Mouse (Mus musculus): ENCODE measurements around the gene Capn3. TPM values are rescaled to one million over a fixed set of nuclear protein-coding genes. Genes with fewer than 3 reads are reported as not detected.

The Capn3 gene
- polyA plus RNA-seq, 2 experiments, result 4.2 to 6.4 TPM

DNA sequence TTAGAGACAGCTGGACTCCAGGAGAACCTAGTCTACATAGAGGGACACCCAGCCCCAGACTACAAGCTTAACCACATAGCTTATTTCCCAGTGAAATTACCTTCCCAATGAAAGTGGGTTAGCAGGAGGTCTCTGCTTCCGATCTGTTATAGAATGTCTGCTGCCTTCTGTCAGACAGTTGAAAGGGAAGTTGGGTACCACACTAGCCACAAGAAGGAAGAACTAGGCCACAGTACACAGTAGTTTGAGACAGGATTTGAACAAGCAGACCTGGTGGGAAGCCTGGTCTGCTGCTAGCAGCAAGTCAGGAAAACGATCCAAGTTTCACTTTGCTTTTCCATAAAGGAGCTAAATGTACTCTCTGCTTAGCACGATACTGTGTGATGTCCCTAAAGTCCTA lies 13.4 kb downstream of the Capn3 start:
- no peak for DNase-seq (ENCODE audit: low spot score)
- 90% methylated on average over 3 of the region's 3 CpGs for WGBS

GRCm38 (mm10) chr2:120469715-120470114 lies 13.9 kb downstream of the Capn3 start:
- Histone ChIP-seq H3K9ac (ENCODE audit: low read depth, low read length, severe bottlenecking) (no peak overlapping the region), H3K36me3 (ENCODE audit: control insufficient read depth, insufficient read depth, low read length) (no peaks in the 10 kb centered on the region), H3K27me3 (ENCODE audit: control insufficient read depth, insufficient read depth, low read length) (no peaks in the 10 kb centered on the region), H3K4me3 (replicated peaks; ENCODE audit: low read length) (no peak overlapping the region), H3K4me2 (replicated peaks; ENCODE audit: low read depth, low read length, severe bottlenecking) (no peak overlapping the region), H3K9me3 (ENCODE audit: control insufficient read depth, low read length) (no peaks in the 10 kb centered on the region), H3K27ac (replicated peaks; ENCODE audit: low read depth, low read length) (no peak overlapping the region), H3K4me1 (ENCODE audit: control insufficient read depth, insufficient read depth, low read length) (no peaks in the 10 kb centered on the region)
- no peak for ATAC-seq (ENCODE audit: low FRiP score, low read depth)
- no peak for TF ChIP-seq POLR2A (IDR thresholded peaks at IDR 0.05; ENCODE audit: borderline replicate concordance, extremely low read depth, insufficient read depth, insufficient read length)
- DNase-seq (ENCODE audit: low spot score), result no peak
- WGBS, result 85% methylated on average over 10 of the region's 10 CpGs

More for the DNA sequence above, 13.4 kb downstream of the Capn3 start:
- Histone ChIP-seq H3K27me3 (ENCODE audit: control insufficient read depth, insufficient read depth, low read length) (no peaks in the 10 kb centered on the region), H3K9ac (ENCODE audit: low read depth, low read length, severe bottlenecking) (no peak overlapping the region), H3K4me1 (ENCODE audit: control insufficient read depth, insufficient read depth, low read length) (no peaks in the 10 kb centered on the region), H3K27ac (replicated peaks; ENCODE audit: low read depth, low read length) (no peak overlapping the region), H3K36me3 (ENCODE audit: control insufficient read depth, insufficient read depth, low read length) (no peaks in the 10 kb centered on the region), H3K9me3 (ENCODE audit: control insufficient read depth, low read length) (no peaks in the 10 kb centered on the region), H3K4me2 (replicated peaks; ENCODE audit: low read depth, low read length, severe bottlenecking) (no peak overlapping the region), H3K4me3 (replicated peaks; ENCODE audit: low read length) (no peak overlapping the region)
- TF ChIP-seq POLR2A (IDR thresholded peaks at IDR 0.05; ENCODE audit: borderline replicate concordance, extremely low read depth, insufficient read depth, insufficient read length), result no peak
- no peak for ATAC-seq (ENCODE audit: low FRiP score, low read depth)

DNA sequence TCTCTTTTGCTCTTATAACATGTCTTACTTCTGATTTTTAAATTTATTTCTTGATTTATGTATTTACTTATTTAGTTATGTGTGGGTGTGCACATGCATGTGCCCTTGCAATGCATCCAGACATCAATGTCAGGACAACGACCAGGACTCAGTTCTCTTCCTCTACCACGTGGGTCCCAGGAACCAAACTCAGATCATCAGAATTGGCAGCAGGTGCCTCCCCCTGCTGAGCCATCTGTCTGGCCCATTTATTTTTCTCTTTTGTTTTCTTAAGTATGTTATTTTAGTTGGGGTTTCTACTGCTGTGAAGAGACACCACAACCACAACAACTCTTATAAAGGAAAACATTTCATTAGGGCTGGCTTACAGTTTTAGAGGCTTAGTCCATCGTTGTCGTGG lies 15.0 kb downstream of the Capn3 start:
- H3K27me3 ChIP-seq (ENCODE audit: control insufficient read depth, insufficient read depth, low read length), result no peaks in the 10 kb centered on the region
- no peaks in the 10 kb centered on the region for H3K4me1 ChIP-seq (ENCODE audit: control insufficient read depth, insufficient read depth, low read length)
- no peak overlapping the region for H3K9ac ChIP-seq (ENCODE audit: low read depth, low read length, severe bottlenecking)
- H3K27ac ChIP-seq (replicated peaks; ENCODE audit: low read depth, low read length), result no peak overlapping the region
- WGBS, result 79% methylated on average over 4 of the region's 4 CpGs
- TF ChIP-seq POLR2A (IDR thresholded peaks at IDR 0.05; ENCODE audit: borderline replicate concordance, extremely low read depth, insufficient read depth, insufficient read length), result no peak
- H3K36me3 ChIP-seq (ENCODE audit: control insufficient read depth, insufficient read depth, low read length), result no peaks in the 10 kb centered on the region
- H3K9me3 ChIP-seq (ENCODE audit: control insufficient read depth, low read length), result no peaks in the 10 kb centered on the region
- DNase-seq (ENCODE audit: low spot score) (no peak), ATAC-seq (ENCODE audit: low FRiP score, low read depth) (no peak)
- H3K4me3 ChIP-seq (replicated peaks; ENCODE audit: low read length), result no peak overlapping the region
- no peak overlapping the region for H3K4me2 ChIP-seq (replicated peaks; ENCODE audit: low read depth, low read length, severe bottlenecking)

- no peak overlapping the region for H3K4me3 ChIP-seq (replicated peaks; ENCODE audit: low read length)
- DNase-seq (ENCODE audit: low spot score) (no peak), ATAC-seq (ENCODE audit: low FRiP score, low read depth) (no peak)
- no peak overlapping the region for H3K4me2 ChIP-seq (replicated peaks; ENCODE audit: low read depth, low read length, severe bottlenecking)
- no peaks in the 10 kb centered on the region for H3K27me3 ChIP-seq (ENCODE audit: control insufficient read depth, insufficient read depth, low read length)
- WGBS, result 82% methylated on average over 13 of the region's 13 CpGs
- no peaks in the 10 kb centered on the region for H3K36me3 ChIP-seq (ENCODE audit: control insufficient read depth, insufficient read depth, low read length)
- no peak overlapping the region for H3K9ac ChIP-seq (ENCODE audit: low read depth, low read length, severe bottlenecking)
- no peaks in the 10 kb centered on the region for H3K4me1 ChIP-seq (ENCODE audit: control insufficient read depth, insufficient read depth, low read length)
- H3K27ac ChIP-seq (replicated peaks; ENCODE audit: low read depth, low read length), result no peak overlapping the region
- no peak for TF ChIP-seq POLR2A (IDR thresholded peaks at IDR 0.05; ENCODE audit: borderline replicate concordance, extremely low read depth, insufficient read depth, insufficient read length)
- no peaks in the 10 kb centered on the region for H3K9me3 ChIP-seq (ENCODE audit: control insufficient read depth, low read length)
Measured at GRCm38 (mm10) chr2:120476277-120477087, 20.7 kb downstream of the Capn3 start.

DNA sequence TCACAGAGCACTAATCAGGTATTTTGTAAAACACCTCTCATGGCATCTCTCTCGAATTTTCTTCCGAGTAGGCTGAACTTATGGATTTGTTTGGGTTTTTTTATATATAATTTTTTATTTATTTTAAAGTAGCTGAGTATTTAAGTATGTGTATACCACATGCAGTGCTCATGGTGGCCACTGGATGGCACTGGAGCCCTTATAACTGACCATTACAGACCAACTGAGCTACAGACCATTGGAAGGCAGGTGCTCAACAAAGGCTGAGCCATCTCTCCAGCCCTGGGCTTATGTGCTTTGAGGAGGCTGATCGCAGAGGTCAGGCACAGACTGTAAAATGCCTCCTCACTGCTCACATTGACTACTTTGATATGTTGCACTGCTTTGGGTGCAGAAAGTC lies 22.8 kb downstream of the Capn3 start:
- Histone ChIP-seq H3K4me1 (ENCODE audit: control insufficient read depth, insufficient read depth, low read length) (no peaks in the 10 kb centered on the region; the same call in 1 of the 2 replicates), H3K27me3 (ENCODE audit: control insufficient read depth, insufficient read depth, low read length) (no peaks in the 10 kb centered on the region), H3K9me3 (ENCODE audit: control insufficient read depth, low read length) (no peaks in the 10 kb centered on the region), H3K27ac (replicated peaks; ENCODE audit: low read depth, low read length) (no peak overlapping the region), H3K9ac (ENCODE audit: low read depth, low read length, severe bottlenecking) (no peak overlapping the region), H3K4me3 (replicated peaks; ENCODE audit: low read length) (no peak overlapping the region), H3K4me2 (replicated peaks; ENCODE audit: low read depth, low read length, severe bottlenecking) (no peak overlapping the region), H3K36me3 (ENCODE audit: control insufficient read depth, insufficient read depth, low read length) (no peaks in the 10 kb centered on the region)
- no peak for TF ChIP-seq POLR2A (IDR thresholded peaks at IDR 0.05; ENCODE audit: borderline replicate concordance, extremely low read depth, insufficient read depth, insufficient read length)
- ATAC-seq (ENCODE audit: low FRiP score, low read depth) (peak; percentile 37; the same call in 1 of the 2 replicates), DNase-seq (ENCODE audit: low spot score) (peak; percentile 65)
- WGBS, result 65% methylated on average over 3 of the region's 3 CpGs

All from limb, embryonic 14.5 days (tissue).